Mouse (Mus musculus) cerebellum, adult 11-12 months (tissue): ENCODE data around the gene Tox2.

ENCODE experiments used
- DNase-seq: peaks from one replicate; pipeline ENCODE4 v3.0.0; 2022

Tox2 gene

DNA sequence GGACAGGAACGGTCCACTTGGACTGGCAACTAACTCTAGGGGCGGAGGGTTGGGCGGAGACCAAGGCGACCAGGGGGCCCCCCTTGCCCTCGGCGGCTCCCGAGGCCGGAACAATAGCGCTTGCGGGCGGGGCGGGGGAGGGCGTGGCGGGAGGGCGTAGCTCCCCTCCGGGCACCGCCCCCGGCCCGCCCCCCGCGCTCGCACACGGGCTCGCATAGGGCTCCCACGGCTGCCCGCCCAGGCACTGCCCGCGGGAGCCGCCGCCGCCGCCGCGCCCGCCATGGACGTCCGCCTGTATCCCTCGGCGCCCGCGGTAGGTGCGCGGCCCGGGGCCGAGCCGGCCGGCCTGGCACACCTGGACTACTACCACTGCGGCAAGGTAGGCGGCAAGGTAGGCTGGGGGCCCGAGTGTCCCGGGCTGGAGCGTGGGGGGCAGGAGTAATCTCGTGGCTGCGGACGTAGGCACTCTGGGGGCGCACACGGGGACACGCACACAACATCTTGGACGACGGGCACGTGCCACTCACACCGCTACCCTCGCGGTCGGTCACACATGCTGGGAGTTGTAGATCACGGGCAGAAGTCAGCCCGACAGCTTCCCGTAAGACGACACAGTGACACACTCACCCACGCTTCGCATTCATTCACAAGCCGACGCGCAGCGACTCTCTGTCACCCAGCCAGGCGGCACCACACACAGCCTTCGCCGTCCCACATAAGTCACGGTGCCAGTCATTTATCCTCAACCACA lies at the start of gene Tox2:
TSS of gene Tox2 (plus strand) at position 242 of the 751 bp plus-strand sequence.
- no peak for DNase-seq

DNA sequence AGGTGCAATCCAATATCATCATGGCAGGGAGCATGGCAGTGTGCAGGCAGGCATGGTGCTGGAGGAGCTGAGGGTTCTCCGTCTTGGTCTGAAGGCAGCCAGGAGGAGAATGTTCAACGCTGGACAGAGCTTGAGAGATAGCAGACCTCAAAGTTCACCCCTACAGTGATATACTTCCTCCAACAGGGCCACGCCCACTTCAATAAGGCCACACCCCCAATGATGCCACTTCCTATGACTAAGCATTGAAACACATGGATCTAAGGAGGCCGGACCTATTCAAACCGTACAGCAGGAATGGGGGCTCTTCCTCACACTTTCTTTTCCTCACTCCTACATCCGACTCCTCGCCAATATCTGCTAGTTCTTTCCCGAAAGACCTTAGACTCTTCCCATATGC lies 48.3 kb upstream of the Tox2 start:
- no peak for DNase-seq

DNA sequence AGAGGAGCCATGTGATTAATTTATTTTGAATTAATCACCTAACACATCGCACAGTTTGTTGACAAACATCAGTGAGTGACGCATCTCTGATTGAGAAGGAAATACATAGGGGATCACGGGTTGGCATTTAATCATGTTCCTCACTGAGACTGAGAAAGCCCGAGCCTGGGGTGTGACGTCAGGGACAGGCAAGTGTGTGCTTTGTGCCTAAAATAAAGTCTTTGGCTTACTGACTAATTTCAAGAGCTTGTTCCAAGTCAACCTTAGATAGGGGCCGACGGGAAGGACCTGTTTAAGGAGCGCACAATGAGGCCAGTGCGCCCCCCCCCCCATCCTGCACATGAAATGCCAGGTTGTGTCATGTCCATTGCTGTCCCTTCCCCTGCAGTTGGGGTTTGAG lies 43.9 kb upstream of the Tox2 start:
- DNase-seq: no peak

DNA sequence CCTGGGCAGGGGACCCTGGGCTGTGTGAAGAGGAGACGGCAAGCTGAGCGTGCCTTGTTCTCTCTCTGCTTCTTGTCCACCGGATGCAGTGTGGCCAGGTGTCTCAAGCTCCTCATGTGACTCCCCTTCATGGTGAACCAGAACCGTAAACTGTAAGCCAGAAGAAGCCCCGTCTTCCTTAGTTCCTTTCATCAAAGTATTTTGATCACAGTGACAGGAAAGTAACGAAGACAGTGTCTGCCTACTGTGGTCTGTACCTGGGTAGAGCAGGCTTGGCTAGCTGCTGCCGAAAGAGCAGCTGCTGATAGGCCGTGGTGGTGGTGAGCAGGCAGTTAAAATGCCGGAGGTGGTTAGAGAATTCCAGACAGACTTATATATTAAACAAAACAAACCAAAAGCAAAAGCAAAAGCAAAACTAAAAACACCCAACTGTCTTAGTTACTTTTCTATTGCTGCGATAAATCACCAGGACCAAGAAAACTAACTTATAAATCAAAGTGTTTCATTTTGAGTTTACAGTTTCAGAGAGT lies 38.4 kb upstream of the Tox2 start:
- DNase-seq: no peak

DNA sequence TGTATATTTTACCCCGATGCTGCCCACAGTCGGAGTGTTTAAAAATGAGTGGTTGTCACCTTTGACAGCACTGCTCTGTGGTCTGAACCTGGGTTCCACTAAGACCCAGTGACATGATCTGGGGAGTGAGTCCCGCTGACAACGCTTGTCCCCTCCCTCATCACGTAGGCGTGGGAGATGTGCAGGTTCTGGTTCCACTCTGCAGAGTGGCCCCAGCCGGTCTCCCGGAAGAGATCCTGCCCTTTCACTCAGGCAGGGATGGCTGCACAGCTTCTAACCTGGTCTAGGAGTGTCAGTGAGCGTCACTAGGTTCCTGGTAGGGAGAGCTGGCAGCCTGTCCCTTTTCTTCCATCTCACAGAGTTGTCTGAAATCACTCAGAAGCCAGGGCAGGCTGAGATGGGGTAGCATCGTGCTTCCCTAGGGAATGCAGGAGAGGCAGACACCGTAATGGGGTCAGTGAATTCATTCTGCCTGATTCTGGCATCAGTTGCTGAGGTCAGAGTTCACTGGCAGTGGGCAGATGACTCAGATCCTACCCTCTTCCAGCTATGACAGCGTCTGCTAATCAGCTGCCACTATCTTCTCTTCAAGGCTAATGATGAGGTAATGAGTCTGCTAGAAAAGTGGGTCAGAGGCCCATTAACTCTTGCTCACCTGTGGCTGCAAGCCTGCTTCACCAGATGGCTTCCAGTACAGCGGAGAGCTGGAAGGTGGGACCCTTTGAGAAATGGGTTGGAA lies 36.7 kb upstream of the Tox2 start:
- no peak for DNase-seq

DNA sequence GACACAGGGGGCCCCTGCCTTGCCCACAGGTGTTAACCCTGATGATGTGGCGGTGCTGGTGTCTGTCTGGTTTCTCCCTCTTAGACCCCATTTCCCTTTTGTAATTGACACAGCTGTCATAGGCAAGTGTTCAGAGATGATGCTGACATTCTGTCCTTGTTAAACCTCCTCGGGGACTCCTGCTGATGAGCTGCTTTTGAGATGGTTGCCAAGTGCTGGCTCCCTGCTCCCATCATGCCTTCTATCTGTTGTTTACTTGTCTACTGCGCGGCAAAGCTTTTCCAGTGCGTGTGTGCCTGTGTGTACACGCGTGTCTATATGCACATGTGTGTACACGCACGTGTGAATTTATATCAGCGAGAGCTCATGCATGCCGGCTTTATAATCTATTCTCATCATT lies 31.0 kb upstream of the Tox2 start:
- no peak for DNase-seq

DNA sequence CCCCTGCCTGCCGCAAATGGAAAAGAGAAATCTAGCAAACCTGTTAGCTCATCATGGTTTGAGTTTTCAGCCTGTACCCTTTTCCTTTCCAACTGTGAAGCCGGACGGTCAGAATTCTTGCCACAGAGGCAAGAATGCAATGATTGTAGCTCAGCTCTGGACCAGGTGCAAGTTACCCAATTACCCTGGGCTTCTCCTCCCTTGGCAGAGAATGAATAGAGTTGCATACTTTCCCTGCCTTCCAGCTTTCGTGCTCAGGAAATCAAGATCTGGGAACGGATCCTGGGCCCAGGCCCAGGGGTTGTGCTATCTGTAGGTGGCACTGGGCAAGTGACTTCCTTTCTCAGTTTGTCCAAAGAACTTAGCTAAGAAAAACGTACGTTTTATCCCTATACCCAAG lies 28.9 kb upstream of the Tox2 start:
- no peak for DNase-seq

DNA sequence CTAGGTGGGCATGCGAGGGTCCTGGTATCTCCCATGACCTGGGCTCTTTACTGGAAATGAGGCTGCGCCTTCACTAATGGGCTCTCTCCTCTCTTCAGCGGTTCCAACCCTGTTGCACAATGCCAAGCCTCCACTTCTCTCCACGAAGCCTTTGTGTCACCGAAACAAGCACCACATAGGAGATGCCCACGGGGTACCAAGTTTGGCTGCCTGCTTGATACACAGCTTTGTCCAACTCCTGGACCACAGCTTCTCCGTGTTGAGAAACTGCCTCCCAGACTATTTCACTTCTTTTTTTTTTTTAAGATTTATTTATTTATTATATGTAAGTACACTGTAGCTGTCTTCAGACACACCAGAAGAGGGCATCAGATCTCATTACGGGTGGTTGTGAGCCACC lies 27.1 kb upstream of the Tox2 start:
- DNase-seq: no peak

DNA sequence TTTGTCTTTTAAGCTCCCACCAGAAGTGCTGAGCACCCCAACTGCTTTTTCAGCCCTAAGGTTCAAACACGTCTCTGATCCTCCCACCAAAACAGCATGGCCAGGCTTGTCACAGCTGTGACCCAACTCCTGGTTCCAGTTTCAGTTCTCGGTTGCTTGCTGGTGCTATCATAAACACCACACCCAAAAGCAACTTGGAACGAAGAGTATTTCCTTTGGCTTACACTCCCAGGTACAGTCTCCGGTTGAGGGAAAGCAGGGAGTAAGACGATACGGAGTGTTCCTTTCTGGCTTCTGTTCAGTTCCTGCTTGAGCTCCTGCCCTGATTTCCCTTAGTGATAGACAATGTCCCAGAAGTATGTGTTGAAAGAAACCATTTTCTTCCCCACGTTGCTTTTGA lies 26.4 kb upstream of the Tox2 start:
- DNase-seq: no peak

DNA sequence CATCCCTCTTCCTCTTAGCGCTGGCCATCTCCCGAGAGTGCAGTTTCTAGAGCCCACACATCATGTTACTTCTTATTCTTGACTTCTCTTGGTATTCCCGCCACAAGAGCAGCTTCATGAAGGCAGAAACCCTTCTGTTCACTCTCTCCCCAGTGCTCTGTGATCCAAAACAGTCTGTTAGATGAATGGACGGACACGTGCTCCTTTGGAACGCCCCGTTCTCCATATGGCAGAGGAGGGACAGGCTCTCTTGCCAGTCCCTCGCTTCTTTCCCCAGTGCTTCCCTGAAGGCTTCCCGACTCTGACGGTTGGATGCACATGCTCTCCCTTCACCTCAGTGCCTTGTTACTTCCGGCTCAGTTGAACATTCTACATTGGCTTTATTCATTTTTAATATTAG lies 15.4 kb upstream of the Tox2 start:
- no peak for DNase-seq

DNA sequence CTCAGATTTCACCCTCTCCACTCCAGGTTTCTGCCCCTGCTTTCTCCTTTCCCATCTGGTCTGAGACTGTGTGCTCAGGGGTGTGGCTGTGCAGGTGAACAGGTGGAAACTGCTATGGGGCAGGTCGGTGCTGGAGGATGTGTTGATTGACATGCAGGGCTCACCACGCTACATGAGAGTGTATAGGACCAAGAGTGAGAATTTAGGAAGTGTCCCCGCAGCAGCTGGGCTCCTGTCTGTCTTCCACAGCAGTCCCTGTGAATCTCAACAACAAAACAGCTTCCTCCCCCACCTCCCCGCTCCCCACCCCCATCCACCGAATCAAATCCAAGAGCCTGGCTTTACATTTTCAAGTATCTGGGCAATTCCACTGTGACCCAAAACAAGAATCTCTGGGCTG lies 13.3 kb upstream of the Tox2 start:
- no peak for DNase-seq

DNA sequence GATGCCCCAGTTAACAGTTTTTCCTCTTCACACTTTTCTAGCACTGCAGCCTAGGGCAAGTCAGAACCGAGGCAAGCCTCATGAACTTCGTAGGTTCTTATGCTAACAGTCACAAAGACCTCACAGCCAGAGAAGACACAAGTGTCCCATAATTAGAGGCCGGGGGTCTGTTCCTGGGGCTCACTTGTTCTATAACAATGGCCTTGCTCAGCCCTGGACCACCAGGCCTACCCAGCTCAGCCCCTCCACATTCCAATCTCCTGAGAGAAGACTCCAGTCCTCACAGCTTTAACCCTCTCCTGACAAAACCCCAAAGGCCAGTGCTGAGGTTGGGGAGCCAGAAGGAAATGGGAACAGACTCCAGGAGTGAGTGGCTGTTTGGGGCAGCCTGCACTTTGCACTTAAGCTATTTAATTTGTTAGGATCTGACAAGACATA lies 12.9 kb upstream of the Tox2 start:
- no peak for DNase-seq

DNA sequence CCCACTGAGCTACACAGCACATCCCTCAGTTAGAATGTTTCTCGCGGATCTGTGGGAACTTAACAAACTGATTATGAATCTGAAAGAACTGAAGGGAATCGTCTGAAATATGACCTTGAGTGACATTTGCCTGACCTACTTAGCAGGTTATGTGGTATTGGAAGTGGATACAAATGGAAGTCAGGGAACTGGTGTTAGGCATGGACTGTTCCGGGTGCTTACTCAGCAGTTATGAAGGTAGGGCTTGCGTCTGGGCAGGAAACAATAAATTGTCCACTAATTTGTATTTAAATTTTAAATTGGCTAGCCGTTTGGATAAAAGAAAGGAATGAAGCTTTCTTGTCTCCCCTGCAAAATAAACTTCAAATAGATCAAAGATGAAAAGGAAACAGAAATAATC lies 10.4 kb upstream of the Tox2 start:
- DNase-seq: no peak

DNA sequence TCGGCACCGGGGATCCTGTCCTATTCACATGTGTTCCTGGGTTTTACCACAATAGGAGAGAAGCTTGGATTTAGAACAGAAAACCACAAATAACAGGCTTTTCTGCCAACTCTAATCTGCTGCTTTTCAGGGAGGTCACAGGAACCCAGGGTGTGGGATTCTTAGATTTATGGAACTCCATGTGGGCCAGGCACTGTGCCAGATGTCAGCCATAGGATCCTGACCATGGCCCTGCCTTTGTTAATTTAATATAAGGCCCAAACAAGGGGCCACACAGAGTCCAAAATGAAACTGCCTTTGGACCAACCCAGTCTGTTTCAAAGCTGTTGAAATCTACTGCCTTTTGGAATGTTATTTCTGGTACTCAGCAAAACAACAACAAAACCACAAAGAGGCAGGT lies 8.9 kb upstream of the Tox2 start:
- DNase-seq: no peak

DNA sequence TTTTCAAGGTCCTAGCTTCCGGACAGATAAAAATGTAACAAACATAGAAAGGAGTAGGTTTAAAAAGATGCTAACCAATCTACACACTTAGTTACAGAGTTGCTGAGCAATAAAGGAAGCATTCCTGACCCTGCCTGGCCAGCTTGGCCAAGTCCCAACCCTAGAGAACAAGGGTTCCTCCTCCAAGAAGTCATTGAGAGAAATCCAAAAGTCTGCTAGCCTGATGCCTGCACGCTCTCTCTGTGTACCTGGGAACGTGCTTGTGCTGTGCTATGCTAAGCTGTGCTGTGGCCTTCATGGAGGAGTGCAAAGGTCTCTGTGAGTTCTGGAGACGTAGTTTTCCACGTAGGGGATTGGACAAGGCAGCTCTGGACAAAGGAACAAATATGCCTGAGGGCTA lies 8.4 kb upstream of the Tox2 start:
- no peak for DNase-seq

DNA sequence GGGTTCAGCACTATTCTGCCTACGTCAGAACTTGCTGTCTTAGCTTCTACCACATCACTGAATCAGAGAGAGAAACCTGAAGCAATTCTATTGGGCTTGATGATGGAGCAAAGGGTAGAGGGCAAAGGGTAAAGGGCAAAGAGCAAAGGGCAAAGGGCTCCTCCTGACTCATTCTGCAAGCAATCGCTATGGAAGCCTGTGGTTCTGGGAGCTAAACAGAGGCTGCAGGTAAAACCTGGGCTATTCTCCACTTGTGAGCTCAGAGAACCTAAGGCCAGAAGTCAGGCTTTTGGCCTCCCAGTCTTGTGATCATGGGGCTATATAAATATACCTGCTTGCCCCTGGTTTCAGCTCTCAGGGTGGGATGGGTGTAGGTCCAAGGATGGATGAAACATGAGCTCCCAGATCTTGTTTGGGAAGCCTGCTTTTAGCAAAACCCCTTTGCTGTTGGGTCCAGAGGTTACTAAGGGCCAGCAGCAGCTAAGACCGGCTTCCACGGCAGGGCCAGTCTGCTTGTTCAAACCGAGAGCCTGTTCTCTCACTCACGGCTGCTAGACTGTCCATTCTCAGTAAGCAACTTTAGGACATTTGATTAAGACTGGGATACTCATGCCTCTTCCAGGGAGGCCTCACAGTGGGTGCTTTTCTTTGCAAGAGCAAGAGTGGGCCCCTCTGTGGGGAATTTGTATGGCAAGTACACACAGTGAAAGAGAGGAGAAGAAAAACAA lies 7.7 kb upstream of the Tox2 start:
- no peak for DNase-seq

DNA sequence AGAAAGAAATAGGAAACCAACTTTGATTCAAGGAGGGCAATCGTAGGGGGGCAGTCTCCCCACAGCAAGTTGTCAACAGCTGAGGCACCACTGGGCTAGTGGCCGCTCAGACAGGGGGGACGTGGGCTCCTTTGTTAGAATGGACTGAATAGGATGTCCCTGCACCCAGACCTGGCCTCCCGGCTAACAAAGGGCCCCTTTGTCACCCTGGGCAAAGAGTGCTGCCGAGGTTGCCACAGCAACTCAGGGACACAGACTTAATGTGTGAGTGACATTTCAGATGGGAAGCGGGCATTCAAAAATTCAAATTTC lies 7.1 kb upstream of the Tox2 start:
- no peak for DNase-seq

DNA sequence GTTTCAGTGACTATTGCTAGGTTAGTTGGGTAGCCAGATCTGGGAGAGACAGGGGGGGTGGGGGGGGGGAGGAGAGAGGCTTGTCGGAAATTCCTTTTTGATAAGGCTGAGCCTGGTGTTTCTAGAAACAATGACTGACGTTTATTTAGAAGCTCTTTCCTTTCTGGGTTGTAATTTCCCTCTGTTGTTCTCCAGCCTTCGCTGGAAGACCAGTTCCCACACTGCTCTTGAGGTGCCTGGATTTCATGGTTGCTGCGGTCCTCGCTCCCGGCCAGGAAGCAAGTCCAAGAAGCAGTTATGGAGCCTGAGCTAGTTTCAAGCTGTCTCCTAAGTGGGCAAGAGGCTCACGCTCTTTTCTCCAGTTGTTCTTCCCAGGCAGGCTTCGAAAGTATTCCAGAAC lies 1.0 kb upstream of the Tox2 start:
- no peak for DNase-seq

DNA sequence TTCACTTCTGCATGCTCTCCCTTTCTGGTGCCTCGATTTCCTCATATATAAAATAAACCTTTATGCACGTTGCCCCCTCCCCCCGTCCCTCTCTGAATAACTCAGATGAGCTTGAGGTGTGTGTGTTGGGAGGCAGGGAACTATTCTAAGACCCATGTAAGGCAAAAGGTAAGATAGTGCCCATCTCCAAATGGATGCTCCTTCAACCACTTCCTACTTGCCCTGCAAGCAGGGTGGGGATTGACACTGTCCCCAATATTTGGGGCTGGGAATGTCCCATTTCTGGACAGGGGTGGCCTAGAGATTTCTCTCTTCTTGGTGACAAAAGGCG lies 407 bp upstream of the Tox2 start:
- no peak for DNase-seq

DNA sequence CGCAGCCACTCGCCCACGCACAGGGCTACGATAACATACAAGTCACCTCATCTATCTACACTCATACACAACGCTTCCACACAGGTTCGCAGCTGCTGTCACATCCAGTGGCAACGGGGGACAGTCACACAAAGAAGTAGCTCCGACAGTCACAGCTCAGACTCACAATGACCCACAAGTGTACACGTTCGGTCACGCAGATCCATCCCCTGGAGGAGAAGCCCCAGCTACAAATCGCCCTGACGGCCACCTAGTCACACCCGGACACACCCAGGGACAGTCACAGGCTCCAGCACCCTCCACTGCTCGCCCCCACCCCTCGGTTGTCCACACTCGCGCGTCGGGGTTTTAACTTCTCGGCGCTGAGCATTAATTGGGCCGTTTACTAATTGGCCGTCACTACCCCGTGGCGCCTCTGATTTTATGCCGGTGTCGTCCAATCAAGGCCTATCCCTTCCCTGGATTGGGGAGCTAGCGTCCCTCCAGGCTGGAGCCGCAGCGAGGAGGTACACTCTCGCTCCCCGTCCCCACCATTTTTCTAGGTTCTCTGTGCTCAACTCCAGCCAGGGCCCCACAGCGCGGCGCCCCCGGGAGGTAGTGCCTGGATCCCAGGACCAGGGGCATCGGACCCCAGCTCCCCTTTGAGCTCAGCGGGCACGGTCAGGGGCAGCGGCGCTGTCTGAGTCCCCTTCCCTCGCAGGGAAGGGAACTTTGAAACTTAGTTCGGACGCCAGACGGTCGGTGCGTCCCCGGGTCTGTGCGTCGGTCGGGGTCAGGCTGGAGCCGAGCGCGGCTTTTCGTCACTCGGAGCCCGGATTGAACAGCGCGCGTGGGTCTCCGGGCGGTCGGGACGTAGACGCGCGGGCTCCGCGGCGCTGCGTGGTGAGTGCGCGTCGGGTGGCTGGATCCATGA lies 966 bp downstream of the Tox2 start:
- DNase-seq: no peak

DNA sequence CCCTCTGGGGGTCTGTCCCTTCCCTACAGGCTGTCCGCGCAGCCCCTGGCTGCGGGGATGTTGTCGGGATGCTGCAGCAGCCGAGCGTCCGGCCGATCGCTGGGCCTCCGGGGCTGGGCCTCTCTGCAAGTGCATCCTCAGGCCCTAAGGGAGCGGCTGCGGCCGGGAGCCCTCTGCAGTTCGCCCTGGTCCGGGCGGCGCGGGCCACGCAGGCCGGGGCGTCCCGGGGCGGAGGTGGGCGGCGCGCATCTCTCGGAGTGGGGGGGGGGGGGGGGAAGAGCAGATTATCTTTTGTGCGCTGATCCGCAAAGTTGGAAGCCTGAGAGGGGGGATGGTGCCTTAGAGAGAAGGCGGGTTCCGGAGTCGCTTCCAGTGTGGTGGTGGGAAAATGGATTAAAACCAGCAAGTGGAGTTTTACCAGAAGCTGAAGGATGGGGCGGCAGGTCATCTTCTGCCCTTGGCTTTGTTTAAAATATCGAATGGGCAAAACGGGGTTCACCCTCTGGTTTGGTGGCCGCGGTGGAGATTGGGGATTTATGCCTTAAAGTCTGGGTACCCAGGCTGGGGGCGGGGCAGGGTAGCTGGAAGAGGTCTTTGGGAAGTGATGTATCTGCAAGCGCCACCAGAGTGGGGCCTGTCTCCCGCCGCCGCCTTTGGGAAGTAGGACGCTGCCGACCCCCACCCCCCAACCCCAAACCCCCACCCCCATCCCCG lies 1.8 kb downstream of the Tox2 start:
- no peak for DNase-seq

DNA sequence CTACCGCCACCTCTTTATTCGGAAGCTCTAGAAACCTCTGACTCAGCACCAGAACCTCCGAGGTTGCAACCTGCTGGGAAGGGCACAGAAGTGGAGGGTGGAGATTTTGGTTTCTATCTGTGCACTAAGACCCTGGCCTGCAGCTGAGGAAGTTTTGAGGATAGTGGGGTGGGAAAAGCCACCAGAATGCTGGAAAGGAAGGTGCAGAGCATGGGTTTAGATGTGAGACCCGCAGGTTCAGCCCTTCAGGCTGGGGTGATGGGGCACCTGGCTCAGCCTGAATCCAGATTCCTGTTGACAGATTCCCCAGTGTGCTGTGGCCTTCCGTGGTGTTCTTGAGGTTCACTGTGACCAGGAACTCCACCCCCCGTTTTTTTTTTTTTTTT lies 2.3 kb downstream of the Tox2 start:
- no peak for DNase-seq
